Mouse (Mus musculus): ENCODE measurements around the gene Ncoa3. TPM values are rescaled to one million over a fixed set of nuclear protein-coding genes. Genes with fewer than 3 reads are reported as not detected.

Ncoa3 gene
- polyA plus RNA-seq, 1 experiment from 2014 or later: 18.5 TPM

GRCm38 (mm10) chr2:166111831-166112250 lies 119.4 kb downstream of the Ncoa3 start:
- WGBS: 44% methylated on average over 10 of the region's 10 CpGs

DNA sequence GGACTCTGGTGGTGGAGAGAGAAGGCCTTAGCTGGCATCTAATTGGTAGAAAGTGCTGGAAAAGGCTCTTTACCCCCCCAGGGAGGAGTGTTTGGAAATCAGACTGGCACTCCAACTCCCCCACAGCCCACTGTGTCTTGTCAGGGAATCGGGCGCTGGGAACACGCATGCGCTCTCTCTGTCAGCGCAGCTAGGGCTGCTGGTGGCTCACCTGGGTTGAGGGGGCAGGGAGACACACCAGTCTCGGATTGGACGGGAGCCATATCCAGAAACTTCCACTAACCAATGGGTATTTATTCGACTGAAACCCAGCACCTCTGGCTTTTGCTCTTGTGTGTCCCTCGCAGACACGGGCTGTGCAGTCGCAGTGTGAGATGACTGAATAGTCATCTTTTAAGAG lies 120.5 kb downstream of the Ncoa3 start:
- WGBS: 96% methylated on average over 11 of the region's 11 CpGs

More at GRCm38 (mm10) chr2:166111831-166112250, 119.4 kb downstream of the Ncoa3 start:
- Histone ChIP-seq H3K4me2 (ENCODE audit: low read depth, low read length) (no peak overlapping the region), H3K9ac (replicated peaks; ENCODE audit: low read depth, low read length) (no peak overlapping the region), H3K9me3 (ENCODE audit: control insufficient read depth, low read length) (no peaks in the 10 kb centered on the region), H3K27me3 (ENCODE audit: control insufficient read depth, insufficient read depth, low read length) (no peaks in the 10 kb centered on the region), H3K4me3 (ENCODE audit: low read depth, low read length) (no peak overlapping the region), H3K27ac (ENCODE audit: low read depth, low read length) (no peak overlapping the region), H3K36me3 (ENCODE audit: control insufficient read depth, insufficient read depth, low read length) (0 out of 2 replicates have a peak, but pooled peaks cover 3% of the 10 kb centered on the region), H3K4me1 (ENCODE audit: control insufficient read depth, insufficient read depth, low read length) (no peaks in the 10 kb centered on the region)
- ATAC-seq (ENCODE audit: low read depth): no peak

GRCm38 (mm10) chr2:166115571-166116277 lies 123.3 kb downstream of the Ncoa3 start:
- no peak overlapping the region for H3K27ac ChIP-seq (ENCODE audit: low read depth, low read length)
- H3K4me3 ChIP-seq (ENCODE audit: low read depth, low read length): no peak overlapping the region
- H3K36me3 ChIP-seq (ENCODE audit: control insufficient read depth, insufficient read depth, low read length): 0 out of 2 replicates have a peak, but pooled peaks cover 3% of the 10 kb centered on the region
- no peaks in the 10 kb centered on the region for H3K4me1 ChIP-seq (ENCODE audit: control insufficient read depth, insufficient read depth, low read length)
- WGBS: 91% methylated on average over 15 of the region's 15 CpGs
- H3K27me3 ChIP-seq (ENCODE audit: control insufficient read depth, insufficient read depth, low read length): no peaks in the 10 kb centered on the region
- no peak for ATAC-seq (ENCODE audit: low read depth)
- no peak overlapping the region for H3K4me2 ChIP-seq (ENCODE audit: low read depth, low read length)
- H3K9me3 ChIP-seq (ENCODE audit: control insufficient read depth, low read length): no peaks in the 10 kb centered on the region
- H3K9ac ChIP-seq (replicated peaks; ENCODE audit: low read depth, low read length): no peak overlapping the region

More for the DNA sequence above, 120.5 kb downstream of the Ncoa3 start:
- H3K9me3 ChIP-seq (ENCODE audit: control insufficient read depth, low read length): no peaks in the 10 kb centered on the region
- no peaks in the 10 kb centered on the region for H3K4me1 ChIP-seq (ENCODE audit: control insufficient read depth, insufficient read depth, low read length)
- H3K36me3 ChIP-seq (ENCODE audit: control insufficient read depth, insufficient read depth, low read length): 0 out of 2 replicates have a peak, but pooled peaks cover 3% of the 10 kb centered on the region
- H3K9ac ChIP-seq (replicated peaks; ENCODE audit: low read depth, low read length): no peak overlapping the region
- H3K27ac ChIP-seq (ENCODE audit: low read depth, low read length): no peak overlapping the region
- no peaks in the 10 kb centered on the region for H3K27me3 ChIP-seq (ENCODE audit: control insufficient read depth, insufficient read depth, low read length)
- H3K4me3 ChIP-seq (ENCODE audit: low read depth, low read length): no peak overlapping the region
- ATAC-seq (ENCODE audit: low read depth): no peak
- no peak overlapping the region for H3K4me2 ChIP-seq (ENCODE audit: low read depth, low read length)

GRCm38 (mm10) chr2:166116278-166116608 lies 123.8 kb downstream of the Ncoa3 start:
- 0 out of 2 replicates have a peak, but pooled peaks cover 3% of the 10 kb centered on the region for H3K36me3 ChIP-seq (ENCODE audit: control insufficient read depth, insufficient read depth, low read length)
- no peak overlapping the region for H3K4me3 ChIP-seq (ENCODE audit: low read depth, low read length)
- no peak overlapping the region for H3K27ac ChIP-seq (ENCODE audit: low read depth, low read length)
- H3K4me2 ChIP-seq (ENCODE audit: low read depth, low read length): no peak overlapping the region
- H3K4me1 ChIP-seq (ENCODE audit: control insufficient read depth, insufficient read depth, low read length): no peaks in the 10 kb centered on the region
- no peak for ATAC-seq (ENCODE audit: low read depth)
- no peaks in the 10 kb centered on the region for H3K27me3 ChIP-seq (ENCODE audit: control insufficient read depth, insufficient read depth, low read length)
- WGBS: 83% methylated on average over 7 of the region's 7 CpGs
- H3K9me3 ChIP-seq (ENCODE audit: control insufficient read depth, low read length): no peaks in the 10 kb centered on the region
- H3K9ac ChIP-seq (replicated peaks; ENCODE audit: low read depth, low read length): no peak overlapping the region

- 97% methylated on average over 16 of the region's 16 CpGs for WGBS
- ATAC-seq (ENCODE audit: low read depth): no peak
These were observed 124.3 kb downstream of the Ncoa3 start for GRCm38 (mm10) chr2:166116704-166117103.

DNA sequence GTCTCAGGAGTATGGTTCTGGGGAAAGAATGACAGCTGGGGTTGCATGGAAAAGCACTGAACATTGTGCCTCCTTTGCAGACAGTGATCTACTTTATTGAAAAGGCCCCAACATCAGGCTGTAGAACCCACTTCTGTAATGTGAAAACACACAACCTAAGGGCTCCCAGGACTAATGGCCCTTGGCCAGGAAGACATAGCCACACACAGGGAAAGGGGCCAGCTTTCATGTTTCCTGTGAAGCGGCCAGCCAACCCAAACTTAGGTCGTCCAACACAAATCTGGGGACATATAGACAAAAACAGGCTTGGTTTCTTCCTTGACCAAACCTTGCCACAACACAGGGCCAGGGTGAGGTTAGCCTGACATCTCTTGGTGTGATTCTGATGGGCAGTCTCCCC lies 127.6 kb downstream of the Ncoa3 start:
- Histone ChIP-seq H3K4me2 (ENCODE audit: low read depth, low read length) (no peak overlapping the region), H3K9ac (replicated peaks; ENCODE audit: low read depth, low read length) (no peak overlapping the region), H3K9me3 (ENCODE audit: control insufficient read depth, low read length) (no peaks in the 10 kb centered on the region), H3K36me3 (ENCODE audit: control insufficient read depth, insufficient read depth, low read length) (0 out of 2 replicates have a peak, but pooled peaks cover 3% of the 10 kb centered on the region), H3K27me3 (ENCODE audit: control insufficient read depth, insufficient read depth, low read length) (no peaks in the 10 kb centered on the region), H3K4me1 (ENCODE audit: control insufficient read depth, insufficient read depth, low read length) (no peaks in the 10 kb centered on the region), H3K4me3 (ENCODE audit: low read depth, low read length) (no peak overlapping the region), H3K27ac (ENCODE audit: low read depth, low read length) (no peak overlapping the region)
- no peak for ATAC-seq (ENCODE audit: low read depth)
- WGBS: 93% methylated on average over 2 of the region's 2 CpGs

More at GRCm38 (mm10) chr2:166116704-166117103, 124.3 kb downstream of the Ncoa3 start:
- Histone ChIP-seq H3K27me3 (ENCODE audit: control insufficient read depth, insufficient read depth, low read length) (no peaks in the 10 kb centered on the region), H3K4me3 (ENCODE audit: low read depth, low read length) (no peak overlapping the region), H3K4me1 (ENCODE audit: control insufficient read depth, insufficient read depth, low read length) (no peaks in the 10 kb centered on the region), H3K4me2 (ENCODE audit: low read depth, low read length) (no peak overlapping the region), H3K27ac (ENCODE audit: low read depth, low read length) (no peak overlapping the region), H3K9ac (replicated peaks; ENCODE audit: low read depth, low read length) (no peak overlapping the region), H3K36me3 (ENCODE audit: control insufficient read depth, insufficient read depth, low read length) (0 out of 2 replicates have a peak, but pooled peaks cover 3% of the 10 kb centered on the region), H3K9me3 (ENCODE audit: control insufficient read depth, low read length) (no peaks in the 10 kb centered on the region)

DNA sequence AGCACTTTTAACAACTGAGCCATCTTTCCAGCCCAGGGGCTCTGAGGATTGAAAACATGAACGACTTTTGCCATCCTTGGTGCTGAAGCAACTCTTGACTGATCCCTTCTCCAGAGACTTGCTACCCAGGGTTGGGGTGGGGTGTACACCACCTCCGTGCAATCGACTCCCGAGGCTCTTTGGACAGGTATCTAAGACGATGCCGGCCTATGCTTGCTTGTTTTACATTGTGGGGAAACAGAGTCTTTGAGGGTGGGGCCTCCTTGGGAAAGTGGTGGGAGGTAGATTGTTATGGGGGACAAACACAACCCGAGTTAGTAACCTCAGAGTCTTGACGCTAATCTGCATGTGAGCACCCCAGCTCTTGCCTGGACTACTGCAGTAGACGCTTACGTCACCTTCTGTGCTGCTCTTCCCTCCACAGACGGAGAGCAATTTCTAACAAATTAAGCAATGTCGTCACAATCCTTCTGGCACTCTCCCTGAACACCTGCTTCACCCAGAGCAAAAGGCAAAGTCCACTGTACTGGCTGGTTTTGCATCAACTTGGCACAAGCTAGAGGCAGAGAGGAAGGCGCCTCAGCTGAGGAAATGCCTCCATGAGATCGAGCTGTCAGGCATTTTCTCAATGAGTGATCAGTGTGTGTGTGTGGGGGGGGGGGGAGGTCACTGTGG lies 129.4 kb downstream of the Ncoa3 start:
- H3K27ac ChIP-seq (ENCODE audit: low read depth, low read length): no peak overlapping the region
- 81% methylated on average over 14 of the region's 14 CpGs for WGBS
- ATAC-seq (ENCODE audit: low read depth): no peak
- H3K36me3 ChIP-seq (ENCODE audit: control insufficient read depth, insufficient read depth, low read length): no peaks in the 10 kb centered on the region
- no peaks in the 10 kb centered on the region for H3K27me3 ChIP-seq (ENCODE audit: control insufficient read depth, insufficient read depth, low read length)
- H3K9me3 ChIP-seq (ENCODE audit: control insufficient read depth, low read length): no peaks in the 10 kb centered on the region
- no peak overlapping the region for H3K4me2 ChIP-seq (ENCODE audit: low read depth, low read length)
- no peak overlapping the region for H3K4me3 ChIP-seq (ENCODE audit: low read depth, low read length)
- H3K4me1 ChIP-seq (ENCODE audit: control insufficient read depth, insufficient read depth, low read length): no peaks in the 10 kb centered on the region
- H3K9ac ChIP-seq (replicated peaks; ENCODE audit: low read depth, low read length): no peak overlapping the region

DNA sequence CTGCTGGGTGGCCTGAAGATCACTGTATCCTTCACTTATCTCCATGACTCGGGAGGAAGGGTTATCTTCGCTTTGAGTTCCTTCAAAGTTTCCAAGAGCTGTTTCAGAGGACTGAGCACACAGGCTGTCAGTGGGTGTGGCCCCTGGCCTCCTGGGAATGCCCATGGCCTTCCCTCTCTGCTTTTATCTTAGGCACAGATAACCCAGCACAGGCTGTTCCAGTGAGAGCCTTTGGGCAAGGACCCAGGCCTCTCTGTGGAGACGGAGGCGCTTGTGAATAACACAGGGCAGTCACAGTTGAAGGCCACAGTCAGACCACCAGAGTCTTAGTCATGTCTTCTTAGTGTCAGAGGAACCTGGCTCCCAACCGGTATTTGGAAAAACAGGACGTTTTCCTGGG lies 130.3 kb downstream of the Ncoa3 start:
- H3K36me3 ChIP-seq (ENCODE audit: control insufficient read depth, insufficient read depth, low read length): no peaks in the 10 kb centered on the region
- H3K9me3 ChIP-seq (ENCODE audit: control insufficient read depth, low read length): no peaks in the 10 kb centered on the region
- no peak for ATAC-seq (ENCODE audit: low read depth)
- no peak overlapping the region for H3K27ac ChIP-seq (ENCODE audit: low read depth, low read length)
- H3K9ac ChIP-seq (replicated peaks; ENCODE audit: low read depth, low read length): no peak overlapping the region
- no peaks in the 10 kb centered on the region for H3K27me3 ChIP-seq (ENCODE audit: control insufficient read depth, insufficient read depth, low read length)
- 91% methylated on average over 6 of the region's 6 CpGs for WGBS
- no peak overlapping the region for H3K4me2 ChIP-seq (ENCODE audit: low read depth, low read length)
- H3K4me1 ChIP-seq (ENCODE audit: control insufficient read depth, insufficient read depth, low read length): no peaks in the 10 kb centered on the region
- H3K4me3 ChIP-seq (ENCODE audit: low read depth, low read length): no peak overlapping the region
